Mouse (Mus musculus): ENCODE measurements around the gene Gm20388. TPM values are rescaled to one million over a fixed set of nuclear protein-coding genes. Genes with fewer than 3 reads are reported as not detected.
A peak's percentile ranks its signal among the peaks of the same experiment; 100 is the strongest.

Gene Gm20388
- polyA plus RNA-seq, 1 experiment from 2014 or later: not detected

- no peak overlapping the region for H3K4me3 ChIP-seq (ENCODE audit: low read depth, low read length)
- H3K9me3 ChIP-seq (ENCODE audit: control insufficient read depth, low read length): no peaks in the 10 kb centered on the region
- no peaks in the 10 kb centered on the region for H3K36me3 ChIP-seq (ENCODE audit: control insufficient read depth, insufficient read depth, low read length)
- WGBS: 11% methylated on average over 6 of the region's 6 CpGs
- H3K9ac ChIP-seq (ENCODE audit: low read length): no peak overlapping the region
- no peak overlapping the region for H3K4me2 ChIP-seq (replicated peaks; ENCODE audit: low read depth)
- no peak overlapping the region for H3K27ac ChIP-seq (replicated peaks)
- H3K4me1 ChIP-seq (replicated peaks; ENCODE audit: control insufficient read depth, insufficient read depth): no peaks in the 10 kb centered on the region
- TF ChIP-seq EP300 (optimal IDR thresholded peaks at IDR 0.05): no peak
- peak; percentile 80 for TF ChIP-seq CTCF (IDR thresholded peaks at IDR 0.05; ENCODE audit: low read depth)
- ATAC-seq (ENCODE audit: low FRiP score, low TSS enrichment) (no peak), DNase-seq (ENCODE audit: low spot score) (peak; percentile 67)
- no peaks in the 10 kb centered on the region for H3K27me3 ChIP-seq (ENCODE audit: control insufficient read depth, insufficient read depth, low read length)
Observed at GRCm38 (mm10) chr8:121832503-121832902, 1921.9 kb downstream of the Gm20388 start.

GRCm38 (mm10) chr8:121841242-121841641 is 1930.6 kb downstream of the Gm20388 start:
- ATAC-seq (ENCODE audit: low FRiP score, low TSS enrichment) (0 out of 2 replicates have a peak, but pooled peaks have one; percentile 38), DNase-seq (ENCODE audit: low spot score) (peak; percentile 46)
- no peaks in the 10 kb centered on the region for H3K36me3 ChIP-seq (ENCODE audit: control insufficient read depth, insufficient read depth, low read length)
- no peak overlapping the region for H3K9ac ChIP-seq (ENCODE audit: low read length)
- no peak overlapping the region for H3K4me2 ChIP-seq (replicated peaks; ENCODE audit: low read depth)
- no peak overlapping the region for H3K27ac ChIP-seq (replicated peaks)
- H3K9me3 ChIP-seq (ENCODE audit: control insufficient read depth, low read length): no peaks in the 10 kb centered on the region
- TF ChIP-seq CTCF (IDR thresholded peaks at IDR 0.05; ENCODE audit: low read depth): peak; percentile 69
- no peak for TF ChIP-seq EP300 (optimal IDR thresholded peaks at IDR 0.05)
- no peaks in the 10 kb centered on the region for H3K27me3 ChIP-seq (ENCODE audit: control insufficient read depth, insufficient read depth, low read length)
- no peaks in the 10 kb centered on the region for H3K4me1 ChIP-seq (replicated peaks; ENCODE audit: control insufficient read depth, insufficient read depth)
- 53% methylated on average over 8 of the region's 8 CpGs for WGBS
- no peak overlapping the region for H3K4me3 ChIP-seq (ENCODE audit: low read depth, low read length)

- no peak overlapping the region for H3K27ac ChIP-seq (replicated peaks)
- no peaks in the 10 kb centered on the region for H3K4me1 ChIP-seq (replicated peaks; ENCODE audit: control insufficient read depth, insufficient read depth)
- no peak overlapping the region for H3K4me2 ChIP-seq (replicated peaks; ENCODE audit: low read depth)
- TF ChIP-seq EP300 (optimal IDR thresholded peaks at IDR 0.05) (no peak), CTCF (IDR thresholded peaks at IDR 0.05; ENCODE audit: low read depth) (no peak)
- no peaks in the 10 kb centered on the region for H3K9me3 ChIP-seq (ENCODE audit: control insufficient read depth, low read length)
- no peak overlapping the region for H3K4me3 ChIP-seq (ENCODE audit: low read depth, low read length)
- ATAC-seq (ENCODE audit: low FRiP score, low TSS enrichment): no peak
- H3K27me3 ChIP-seq (ENCODE audit: control insufficient read depth, insufficient read depth, low read length): no peaks in the 10 kb centered on the region
- no peak for DNase-seq (ENCODE audit: low spot score)
- H3K36me3 ChIP-seq (ENCODE audit: control insufficient read depth, insufficient read depth, low read length): no peaks in the 10 kb centered on the region
- no peak overlapping the region for H3K9ac ChIP-seq (ENCODE audit: low read length)
- 87% methylated on average over 8 of the region's 8 CpGs for WGBS
Observed at GRCm38 (mm10) chr8:121842064-121842955, 1931.7 kb downstream of the Gm20388 start.

- Histone ChIP-seq H3K9ac (ENCODE audit: low read length) (no peak overlapping the region), H3K36me3 (ENCODE audit: control insufficient read depth, insufficient read depth, low read length) (no peaks in the 10 kb centered on the region), H3K27ac (replicated peaks) (no peak overlapping the region), H3K9me3 (ENCODE audit: control insufficient read depth, low read length) (no peaks in the 10 kb centered on the region), H3K4me1 (replicated peaks; ENCODE audit: control insufficient read depth, insufficient read depth) (no peaks in the 10 kb centered on the region), H3K4me2 (replicated peaks; ENCODE audit: low read depth) (no peak overlapping the region), H3K4me3 (ENCODE audit: low read depth, low read length) (no peak overlapping the region), H3K27me3 (ENCODE audit: control insufficient read depth, insufficient read depth, low read length) (no peaks in the 10 kb centered on the region)
- no peak for TF ChIP-seq CTCF (IDR thresholded peaks at IDR 0.05; ENCODE audit: low read depth)
- no peak for TF ChIP-seq EP300 (optimal IDR thresholded peaks at IDR 0.05)
- DNase-seq (ENCODE audit: low spot score) (no peak), ATAC-seq (ENCODE audit: low FRiP score, low TSS enrichment) (no peak)
- 72% methylated on average over 3 of the region's 3 CpGs for WGBS
Observed at GRCm38 (mm10) chr8:121843184-121843733, 1932.6 kb downstream of the Gm20388 start.

GRCm38 (mm10) chr8:121844765-121845164 is 1934.1 kb downstream of the Gm20388 start:
- ATAC-seq (ENCODE audit: low FRiP score, low TSS enrichment): no peak
- WGBS: 50% methylated on average over 7 of the region's 7 CpGs
- TF ChIP-seq CTCF (IDR thresholded peaks at IDR 0.05; ENCODE audit: low read depth) (no peak), EP300 (optimal IDR thresholded peaks at IDR 0.05) (no peak)

GRCm38 (mm10) chr8:121846815-121847214 is 1936.2 kb downstream of the Gm20388 start:
- TF ChIP-seq CTCF (IDR thresholded peaks at IDR 0.05; ENCODE audit: low read depth): no peak
- no peak for TF ChIP-seq EP300 (optimal IDR thresholded peaks at IDR 0.05)
- H3K9me3 ChIP-seq (ENCODE audit: control insufficient read depth, low read length): no peaks in the 10 kb centered on the region
- no peak overlapping the region for H3K9ac ChIP-seq (ENCODE audit: low read length)
- ATAC-seq (ENCODE audit: low FRiP score, low TSS enrichment) (no peak), DNase-seq (ENCODE audit: low spot score) (no peak)
- no peaks in the 10 kb centered on the region for H3K27me3 ChIP-seq (ENCODE audit: control insufficient read depth, insufficient read depth, low read length)
- no peak overlapping the region for H3K27ac ChIP-seq (replicated peaks)
- H3K4me3 ChIP-seq (ENCODE audit: low read depth, low read length): no peak overlapping the region
- H3K4me1 ChIP-seq (replicated peaks; ENCODE audit: control insufficient read depth, insufficient read depth): no peaks in the 10 kb centered on the region
- H3K36me3 ChIP-seq (ENCODE audit: control insufficient read depth, insufficient read depth, low read length): no peaks in the 10 kb centered on the region
- no peak overlapping the region for H3K4me2 ChIP-seq (replicated peaks; ENCODE audit: low read depth)

More at GRCm38 (mm10) chr8:121844765-121845164, 1934.1 kb downstream of the Gm20388 start:
- no peak overlapping the region for H3K4me2 ChIP-seq (replicated peaks; ENCODE audit: low read depth)
- no peaks in the 10 kb centered on the region for H3K9me3 ChIP-seq (ENCODE audit: control insufficient read depth, low read length)
- no peaks in the 10 kb centered on the region for H3K27me3 ChIP-seq (ENCODE audit: control insufficient read depth, insufficient read depth, low read length)
- no peak overlapping the region for H3K27ac ChIP-seq (replicated peaks)
- H3K4me3 ChIP-seq (ENCODE audit: low read depth, low read length): no peak overlapping the region
- no peaks in the 10 kb centered on the region for H3K4me1 ChIP-seq (replicated peaks; ENCODE audit: control insufficient read depth, insufficient read depth)
- no peak for DNase-seq (ENCODE audit: low spot score)
- H3K36me3 ChIP-seq (ENCODE audit: control insufficient read depth, insufficient read depth, low read length): no peaks in the 10 kb centered on the region
- H3K9ac ChIP-seq (ENCODE audit: low read length): no peak overlapping the region
